Mouse (Mus musculus) megakaryocyte, embryonic 14.5 days (primary cell): ENCODE measurements around the gene Cep295.

Experiments
- FLI1 ChIP-seq: IDR thresholded peaks from 2 replicates; pipeline ENCODE4 v1.6.1; 2012; ENCODE audit warnings: low read length, inconsistent platforms, mixed read lengths
- GATA1 ChIP-seq: IDR thresholded peaks from 3 replicates; pipeline ENCODE4 v1.6.1; 2012; ENCODE audit warnings: mixed read lengths, low read length, inconsistent platforms, borderline replicate concordance

DNA sequence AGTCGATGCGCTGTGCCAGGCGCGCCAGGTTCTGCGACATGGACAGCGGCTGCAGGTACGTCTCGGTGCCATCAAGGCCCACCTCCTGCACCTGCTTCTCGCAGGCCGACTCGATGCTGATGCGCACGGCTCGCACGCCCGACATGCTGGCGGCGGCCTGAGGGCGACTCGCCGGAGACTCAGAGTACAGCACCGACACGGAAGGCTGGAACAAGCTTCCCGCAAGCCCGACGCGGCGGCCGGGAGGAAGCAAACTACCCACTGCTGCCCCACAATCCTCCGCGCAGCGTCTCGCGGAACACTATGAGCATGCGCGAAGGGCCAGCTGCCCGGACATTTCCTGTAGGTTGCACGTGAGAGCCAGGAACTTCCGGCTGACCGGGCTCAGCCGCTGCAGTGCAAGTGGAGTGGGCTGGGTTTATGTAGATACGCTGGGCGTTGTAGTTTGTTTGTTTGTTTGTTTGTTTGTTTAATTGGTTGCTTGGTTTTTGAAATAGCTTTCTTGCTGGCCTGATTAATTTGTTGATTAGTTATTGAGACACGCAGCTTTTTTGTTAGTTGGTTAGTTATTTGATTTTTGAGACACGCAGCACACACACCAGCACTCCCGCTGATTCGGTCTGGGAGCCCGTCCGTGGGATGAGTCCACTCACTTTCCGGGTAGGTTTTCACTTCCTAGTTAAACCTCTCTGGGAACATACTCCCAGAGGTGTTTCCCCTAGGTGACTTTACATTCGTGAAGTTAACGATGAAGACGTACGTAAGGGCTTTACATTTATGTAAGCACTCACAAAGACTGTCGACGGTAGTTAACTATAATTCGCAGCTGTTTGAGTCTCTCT, 77.7 kb downstream of the Cep295 start, which contains the start of gene Med17:
- TF ChIP-seq GATA1 (no peak), FLI1 (peak; percentile 74; the same call in 1 of the 2 replicates)
